Mouse (Mus musculus): Measurements from ENCODE around the gene Rnf113a2. TPM values are rescaled to one million over a fixed set of nuclear protein-coding genes. Genes with fewer than 3 reads are reported as not detected.

Rnf113a2 gene
- total and polyA plus RNA-seq, 3 experiments = 13.6 to 17.9 (median 16.3) TPM

DNA sequence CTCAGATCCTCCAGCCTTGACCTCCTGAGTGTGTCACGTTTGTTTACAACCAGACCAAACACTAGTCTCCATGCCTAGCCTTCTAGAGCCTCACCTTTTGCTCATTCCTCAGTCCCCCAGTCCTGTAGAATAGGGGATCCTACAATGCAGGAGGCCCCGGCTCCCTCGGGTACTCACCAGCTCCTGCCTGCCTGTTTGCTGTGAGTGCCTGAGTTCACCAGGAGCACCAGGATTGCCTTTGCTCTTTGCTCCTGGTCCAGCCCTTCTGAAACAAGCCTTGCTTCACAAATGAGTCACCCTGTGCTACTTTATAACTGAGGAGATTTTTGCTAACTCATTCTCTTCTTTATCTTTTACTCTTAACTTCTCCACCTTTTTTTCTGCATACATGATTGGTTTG, 16.3 kb upstream of the Rnf113a2 start:
- TF ChIP-seq NRF1 (IDR thresholded peaks at IDR 0.05; ENCODE audit: low read depth, low read length) (no peak), ZC3H11A (IDR thresholded peaks at IDR 0.05; ENCODE audit: low read depth, low read length) (no peak), MAX (IDR thresholded peaks at IDR 0.05; ENCODE audit: low read length) (no peak), POLR2A (IDR thresholded peaks at IDR 0.05; ENCODE audit: low read depth, low read length) (no peak), MAZ (IDR thresholded peaks at IDR 0.05; ENCODE audit: low read depth, low read length) (no peak), CHD1 (IDR thresholded peaks at IDR 0.05; ENCODE audit: low read depth, low read length) (no peak), TCF12 (IDR thresholded peaks at IDR 0.05; ENCODE audit: low read depth, low read length) (no peak), ZKSCAN1 (IDR thresholded peaks at IDR 0.05; ENCODE audit: borderline replicate concordance, low read depth, low read length) (no peak), UBTF (IDR thresholded peaks at IDR 0.05; ENCODE audit: low read depth, low read length) (no peak), ELF1 (IDR thresholded peaks at IDR 0.05; ENCODE audit: low read depth, low read length) (no peak), MXI1 (IDR thresholded peaks at IDR 0.05; ENCODE audit: low read depth, low read length) (no peak), CTCF (conservative IDR thresholded peaks at IDR 0.05 in 1 of 2, IDR thresholded peaks at IDR 0.05 in 1 of 2; ENCODE audit: low read depth in 2 of 2, low read length in 2 of 2) (no peak), RCOR1 (conservative IDR thresholded peaks at IDR 0.05; ENCODE audit: low read depth, low read length) (no peak), ZNF384 (IDR thresholded peaks at IDR 0.05; ENCODE audit: low read depth, low read length) (no peak), MYC (IDR thresholded peaks at IDR 0.05; ENCODE audit: low read depth, low read length) (no peak), PAX5 (IDR thresholded peaks at IDR 0.05; ENCODE audit: low read length) (no peak), SMC3 (IDR thresholded peaks at IDR 0.05; ENCODE audit: low read depth, low read length) (no peak), ETS1 (conservative IDR thresholded peaks at IDR 0.05; ENCODE audit: low read depth, low read length) (no peak)
- H3K9me3 ChIP-seq (replicated peaks; ENCODE audit: low read length) = no peaks in the 10 kb centered on the region
- dilution Hi-C loops (cut with MboI; ENCODE audit: extremely low pct_ligation_motif_present, extremely low pct_unique_long_range_greater_than_20kb, low sequenced_read_pairs) = no loop called here
- no peaks in the 10 kb centered on the region for H3K79me2 ChIP-seq (replicated peaks; ENCODE audit: control insufficient read depth, extremely low read depth, insufficient read depth, poor library complexity, severe bottlenecking)
- DNase-seq (ENCODE audit: extremely low read depth) = no peak
- in situ Hi-C loops (cut with MboI; ENCODE audit: low pct_ligation_motif_present, low pct_unique_long_range_greater_than_20kb, low sequenced_read_pairs) = no loop called here
- no peaks in the 10 kb centered on the region for H3K36me3 ChIP-seq (replicated peaks in 1 of 2; ENCODE audit: control insufficient read depth in 1 of 2, insufficient read depth in 1 of 2, low read length in 1 of 2)
- no peaks in the 10 kb centered on the region for H3K27me3 ChIP-seq (replicated peaks)
- peaks cover 0 to 7% of the 10 kb centered on the region in 2 experiments; a peak in 2 of 4 replicates for H3K4me1 ChIP-seq (ENCODE audit: control insufficient read depth in 1 of 2, insufficient read depth in 2 of 2)
- H3K4me3 ChIP-seq (replicated peaks in 1 of 3; ENCODE audit: low read depth in 2 of 3, low read length in 2 of 3, poor library complexity in 1 of 3) = no peak overlapping the region
- no peak overlapping the region for H3K9ac ChIP-seq (ENCODE audit: insufficient read depth, low read depth)
- no peak overlapping the region for H3K4me2 ChIP-seq (ENCODE audit: insufficient read depth, low read depth, poor library complexity, severe bottlenecking)
- H3K27ac ChIP-seq (ENCODE audit: insufficient read depth, low read depth) = no peak overlapping the region

DNA sequence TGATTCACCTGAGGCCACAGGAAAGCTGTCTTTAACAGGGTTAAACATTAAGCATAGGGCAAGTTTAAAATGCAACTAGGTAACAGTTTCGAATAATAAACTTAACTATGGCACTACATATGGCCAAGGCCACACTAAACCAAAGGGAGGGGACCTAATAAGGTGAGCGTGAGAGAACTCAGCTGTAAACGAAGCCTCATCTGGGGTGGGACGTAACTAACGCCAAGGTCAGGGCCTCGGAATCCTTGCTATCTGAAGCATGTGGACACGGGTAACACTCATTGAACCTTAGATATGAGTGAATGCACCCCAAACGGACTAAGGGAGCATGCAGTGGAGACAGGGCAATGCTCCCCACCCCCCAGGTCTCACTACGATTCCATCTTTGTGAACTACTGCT, 14.1 kb upstream of the Rnf113a2 start:
- H3K9me3 ChIP-seq (replicated peaks; ENCODE audit: low read length) = peaks cover 2% of the 10 kb centered on the region
- TF ChIP-seq TCF12 (IDR thresholded peaks at IDR 0.05; ENCODE audit: low read depth, low read length) (no peak), RAD21 (IDR thresholded peaks at IDR 0.05; ENCODE audit: low read depth, low read length) (no peak), IRF4 (IDR thresholded peaks at IDR 0.05; ENCODE audit: low read depth, low read length) (no peak), UBTF (IDR thresholded peaks at IDR 0.05; ENCODE audit: low read depth, low read length) (no peak), SMC3 (IDR thresholded peaks at IDR 0.05; ENCODE audit: low read depth, low read length) (no peak), MAX (IDR thresholded peaks at IDR 0.05; ENCODE audit: low read length) (no peak), SIN3A (IDR thresholded peaks at IDR 0.05; ENCODE audit: low read length) (no peak), ZNF384 (IDR thresholded peaks at IDR 0.05; ENCODE audit: low read depth, low read length) (no peak), JUND (conservative IDR thresholded peaks at IDR 0.05; ENCODE audit: low read depth, low read length) (no peak), MAZ (IDR thresholded peaks at IDR 0.05; ENCODE audit: low read depth, low read length) (no peak), POLR2A (IDR thresholded peaks at IDR 0.05; ENCODE audit: low read depth, low read length) (no peak), CTCF (conservative IDR thresholded peaks at IDR 0.05 in 1 of 2, IDR thresholded peaks at IDR 0.05 in 1 of 2; ENCODE audit: low read depth in 2 of 2, low read length in 2 of 2) (no peak), HCFC1 (IDR thresholded peaks at IDR 0.05; ENCODE audit: low read depth, low read length) (no peak), NELFE (IDR thresholded peaks at IDR 0.05; ENCODE audit: low read depth, low read length) (no peak), TBP (conservative IDR thresholded peaks at IDR 0.05; ENCODE audit: low read depth, low read length) (no peak), JUN (IDR thresholded peaks at IDR 0.05; ENCODE audit: insufficient read depth, low read depth, low read length) (no peak)
- H3K9ac ChIP-seq (ENCODE audit: insufficient read depth, low read depth) = no peak overlapping the region
- H3K79me2 ChIP-seq (replicated peaks; ENCODE audit: control insufficient read depth, extremely low read depth, insufficient read depth, poor library complexity, severe bottlenecking) = no peaks in the 10 kb centered on the region
- H3K4me1 ChIP-seq (ENCODE audit: control insufficient read depth in 1 of 2, insufficient read depth in 2 of 2) = peaks cover 0 to 7% of the 10 kb centered on the region in 2 experiments; a peak in 2 of 4 replicates
- no peak for DNase-seq (ENCODE audit: extremely low read depth)
- H3K4me2 ChIP-seq (ENCODE audit: insufficient read depth, low read depth, poor library complexity, severe bottlenecking) = no peak overlapping the region
- H3K27ac ChIP-seq (ENCODE audit: insufficient read depth, low read depth) = no peak overlapping the region
- dilution Hi-C loops (cut with MboI; ENCODE audit: extremely low pct_ligation_motif_present, extremely low pct_unique_long_range_greater_than_20kb, low sequenced_read_pairs) (no loop called here), in situ Hi-C loops (cut with MboI; ENCODE audit: low pct_ligation_motif_present, low pct_unique_long_range_greater_than_20kb, low sequenced_read_pairs) (no loop called here)
- H3K27me3 ChIP-seq (replicated peaks) = no peaks in the 10 kb centered on the region
- no peak overlapping the region for H3K4me3 ChIP-seq (replicated peaks in 1 of 3; ENCODE audit: low read depth in 2 of 3, low read length in 2 of 3, poor library complexity in 1 of 3)
- no peaks in the 10 kb centered on the region for H3K36me3 ChIP-seq (replicated peaks in 1 of 2; ENCODE audit: control insufficient read depth in 1 of 2, insufficient read depth in 1 of 2, low read length in 1 of 2)
